Mouse (Mus musculus): Measurements from ENCODE around the gene Klf6. TPM values are rescaled to one million over a fixed set of nuclear protein-coding genes. Genes with fewer than 3 reads are reported as not detected.

Klf6 gene
- 74.1 and 77.9 TPM in 2 replicates for polyA plus RNA-seq (2014; fragmentation: Nextera tagmentation; extraction: Ambion mirVana)

- peak within 1 kb of the TSS; percentile 69 for H3K4me3 ChIP-seq (ENCODE audit: low read depth, low read length)
- H3K9ac ChIP-seq (ENCODE audit: low read depth, low read length) = peak within 1 kb of the TSS; percentile 81
- H3K27me3 ChIP-seq (ENCODE audit: control insufficient read depth, insufficient read depth, low read length) = no peaks in the 10 kb centered on the region
- peak; percentile 99 for ATAC-seq (ENCODE audit: low FRiP score)
- H3K4me1 ChIP-seq (replicated peaks; ENCODE audit: control insufficient read depth, insufficient read depth, low read length) = no peaks in the 10 kb centered on the region
- WGBS = 0% methylated on average over 56 of the region's 60 CpGs
- DNase-seq (ENCODE audit: low spot score) = peak; percentile 96
- peaks cover 3% of the 10 kb centered on the region; the same call in 1 of the 2 replicates for H3K36me3 ChIP-seq (ENCODE audit: control insufficient read depth, insufficient read depth, low read length)
- H3K9me3 ChIP-seq (ENCODE audit: control insufficient read depth, low read length) = no peaks in the 10 kb centered on the region
- H3K4me2 ChIP-seq (replicated peaks; ENCODE audit: low read depth, low read length) = peak within 1 kb of the TSS; percentile 73
- H3K27ac ChIP-seq (ENCODE audit: low read depth, low read length) = peak within 1 kb of the TSS; percentile 98
These were observed at the start of gene Klf6 for GRCm38 (mm10) chr13:5861157-5862002. TSS of gene Klf6 (plus strand) at chr13:5861482.

DNA sequence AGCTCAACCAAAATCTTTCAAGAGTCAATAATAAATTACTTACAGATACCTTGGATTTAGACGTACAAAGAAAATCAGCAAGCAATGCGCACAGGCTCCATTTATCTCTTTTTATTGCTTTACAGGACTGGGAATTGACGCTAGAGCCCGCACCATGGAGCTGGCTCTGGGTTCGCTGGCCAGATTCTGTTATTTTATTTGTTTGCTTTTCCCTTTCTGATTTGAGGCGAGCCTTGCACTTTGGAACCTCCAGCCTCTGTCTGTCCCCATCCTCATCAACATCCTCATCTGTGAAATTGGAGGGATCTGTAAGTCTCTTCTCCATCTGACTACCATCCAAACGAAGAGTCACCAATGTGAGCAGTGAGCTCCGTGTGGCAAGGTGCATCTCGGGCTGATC is 47.8 kb upstream of the Klf6 start:
- H3K4me1 ChIP-seq (replicated peaks; ENCODE audit: control insufficient read depth, insufficient read depth, low read length) = no peaks in the 10 kb centered on the region
- ATAC-seq (ENCODE audit: low FRiP score) (no peak), DNase-seq (ENCODE audit: low spot score) (no peak)
- WGBS = 95% methylated on average over 9 of the region's 9 CpGs
- no peaks in the 10 kb centered on the region for H3K27me3 ChIP-seq (ENCODE audit: control insufficient read depth, insufficient read depth, low read length)
- H3K4me2 ChIP-seq (replicated peaks; ENCODE audit: low read depth, low read length) = no peak overlapping the region
- no peak overlapping the region for H3K4me3 ChIP-seq (ENCODE audit: low read depth, low read length)
- H3K9ac ChIP-seq (ENCODE audit: low read depth, low read length) = no peak overlapping the region
- no peaks in the 10 kb centered on the region for H3K36me3 ChIP-seq (ENCODE audit: control insufficient read depth, insufficient read depth, low read length)
- H3K27ac ChIP-seq (ENCODE audit: low read depth, low read length) = no peak overlapping the region
- no peaks in the 10 kb centered on the region for H3K9me3 ChIP-seq (ENCODE audit: control insufficient read depth, low read length)

- no peak overlapping the region for H3K4me2 ChIP-seq (replicated peaks; ENCODE audit: low read depth, low read length)
- H3K9ac ChIP-seq (ENCODE audit: low read depth, low read length) = no peak overlapping the region
- ATAC-seq (ENCODE audit: low FRiP score) (no peak), DNase-seq (ENCODE audit: low spot score) (no peak)
- no peaks in the 10 kb centered on the region for H3K9me3 ChIP-seq (ENCODE audit: control insufficient read depth, low read length)
- H3K36me3 ChIP-seq (ENCODE audit: control insufficient read depth, insufficient read depth, low read length) = no peaks in the 10 kb centered on the region
- no peaks in the 10 kb centered on the region for H3K27me3 ChIP-seq (ENCODE audit: control insufficient read depth, insufficient read depth, low read length)
- H3K27ac ChIP-seq (ENCODE audit: low read depth, low read length) = no peak overlapping the region
- 87% methylated on average over 3 of the region's 3 CpGs for WGBS
- no peaks in the 10 kb centered on the region for H3K4me1 ChIP-seq (replicated peaks; ENCODE audit: control insufficient read depth, insufficient read depth, low read length)
- no peak overlapping the region for H3K4me3 ChIP-seq (ENCODE audit: low read depth, low read length)
These were observed 44.0 kb upstream of the Klf6 start for GRCm38 (mm10) chr13:5817250-5817649.

GRCm38 (mm10) chr13:5819173-5819572 is 42.1 kb upstream of the Klf6 start:
- ATAC-seq (ENCODE audit: low FRiP score) (no peak), DNase-seq (ENCODE audit: low spot score) (no peak)
- Histone ChIP-seq H3K4me3 (ENCODE audit: low read depth, low read length) (no peak overlapping the region), H3K4me1 (replicated peaks; ENCODE audit: control insufficient read depth, insufficient read depth, low read length) (no peaks in the 10 kb centered on the region), H3K27me3 (ENCODE audit: control insufficient read depth, insufficient read depth, low read length) (no peaks in the 10 kb centered on the region), H3K36me3 (ENCODE audit: control insufficient read depth, insufficient read depth, low read length) (no peaks in the 10 kb centered on the region), H3K9ac (ENCODE audit: low read depth, low read length) (no peak overlapping the region), H3K27ac (ENCODE audit: low read depth, low read length) (no peak overlapping the region), H3K4me2 (replicated peaks; ENCODE audit: low read depth, low read length) (no peak overlapping the region), H3K9me3 (ENCODE audit: control insufficient read depth, low read length) (no peaks in the 10 kb centered on the region)
- 59% methylated on average over 3 of the region's 3 CpGs for WGBS

GRCm38 (mm10) chr13:5822586-5822985 is 38.7 kb upstream of the Klf6 start:
- Histone ChIP-seq H3K9ac (ENCODE audit: low read depth, low read length) (no peak overlapping the region), H3K27me3 (ENCODE audit: control insufficient read depth, insufficient read depth, low read length) (no peaks in the 10 kb centered on the region), H3K4me1 (replicated peaks; ENCODE audit: control insufficient read depth, insufficient read depth, low read length) (no peaks in the 10 kb centered on the region), H3K4me3 (ENCODE audit: low read depth, low read length) (no peak overlapping the region), H3K9me3 (ENCODE audit: control insufficient read depth, low read length) (no peaks in the 10 kb centered on the region), H3K4me2 (replicated peaks; ENCODE audit: low read depth, low read length) (no peak overlapping the region), H3K27ac (ENCODE audit: low read depth, low read length) (no peak overlapping the region), H3K36me3 (ENCODE audit: control insufficient read depth, insufficient read depth, low read length) (no peaks in the 10 kb centered on the region)
- 75% methylated on average over 11 of the region's 11 CpGs for WGBS
- no peak for ATAC-seq (ENCODE audit: low FRiP score)
- DNase-seq (ENCODE audit: low spot score) = no peak

DNA sequence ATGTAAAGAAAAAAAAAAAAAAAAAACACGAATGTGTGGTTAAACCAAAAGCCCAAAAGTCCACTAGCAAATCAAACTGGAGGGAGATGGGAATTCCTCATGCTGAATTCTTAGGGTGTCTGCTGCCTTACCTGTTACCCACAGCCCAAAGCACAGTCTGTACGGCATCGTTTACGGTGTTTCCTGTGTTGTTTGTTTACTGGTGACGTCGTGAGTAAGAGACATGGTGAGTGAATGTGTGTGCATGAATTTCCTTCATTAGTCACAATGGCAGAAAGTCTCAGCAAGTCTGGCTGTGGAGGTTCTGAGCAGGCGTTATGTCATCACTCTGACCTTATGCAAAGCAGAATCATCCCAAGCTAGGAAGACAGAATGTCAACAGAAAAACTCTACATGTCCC is 38.1 kb upstream of the Klf6 start:
- no peaks in the 10 kb centered on the region for H3K9me3 ChIP-seq (ENCODE audit: control insufficient read depth, low read length)
- H3K27ac ChIP-seq (ENCODE audit: low read depth, low read length) = no peak overlapping the region
- no peak overlapping the region for H3K4me3 ChIP-seq (ENCODE audit: low read depth, low read length)
- no peaks in the 10 kb centered on the region for H3K27me3 ChIP-seq (ENCODE audit: control insufficient read depth, insufficient read depth, low read length)
- 85% methylated on average over 7 of the region's 7 CpGs for WGBS
- no peak overlapping the region for H3K4me2 ChIP-seq (replicated peaks; ENCODE audit: low read depth, low read length)
- DNase-seq (ENCODE audit: low spot score) (no peak), ATAC-seq (ENCODE audit: low FRiP score) (no peak)
- no peak overlapping the region for H3K9ac ChIP-seq (ENCODE audit: low read depth, low read length)
- no peaks in the 10 kb centered on the region for H3K4me1 ChIP-seq (replicated peaks; ENCODE audit: control insufficient read depth, insufficient read depth, low read length)
- no peaks in the 10 kb centered on the region for H3K36me3 ChIP-seq (ENCODE audit: control insufficient read depth, insufficient read depth, low read length)

GRCm38 (mm10) chr13:5824189-5824815 is 37.0 kb upstream of the Klf6 start:
- 70% methylated on average over 8 of the region's 8 CpGs for WGBS
- Histone ChIP-seq H3K27me3 (ENCODE audit: control insufficient read depth, insufficient read depth, low read length) (no peaks in the 10 kb centered on the region), H3K4me1 (replicated peaks; ENCODE audit: control insufficient read depth, insufficient read depth, low read length) (no peaks in the 10 kb centered on the region), H3K36me3 (ENCODE audit: control insufficient read depth, insufficient read depth, low read length) (no peaks in the 10 kb centered on the region), H3K4me2 (replicated peaks; ENCODE audit: low read depth, low read length) (no peak overlapping the region), H3K9ac (ENCODE audit: low read depth, low read length) (no peak overlapping the region), H3K4me3 (ENCODE audit: low read depth, low read length) (no peak overlapping the region), H3K9me3 (ENCODE audit: control insufficient read depth, low read length) (no peaks in the 10 kb centered on the region), H3K27ac (ENCODE audit: low read depth, low read length) (no peak overlapping the region)
- ATAC-seq (ENCODE audit: low FRiP score) = no peak
- DNase-seq (ENCODE audit: low spot score) = no peak

GRCm38 (mm10) chr13:5826170-5826827 is 35.0 kb upstream of the Klf6 start:
- Histone ChIP-seq H3K9me3 (ENCODE audit: control insufficient read depth, low read length) (no peaks in the 10 kb centered on the region), H3K4me1 (replicated peaks; ENCODE audit: control insufficient read depth, insufficient read depth, low read length) (no peaks in the 10 kb centered on the region), H3K36me3 (ENCODE audit: control insufficient read depth, insufficient read depth, low read length) (no peaks in the 10 kb centered on the region), H3K4me3 (ENCODE audit: low read depth, low read length) (no peak overlapping the region), H3K27me3 (ENCODE audit: control insufficient read depth, insufficient read depth, low read length) (no peaks in the 10 kb centered on the region), H3K9ac (ENCODE audit: low read depth, low read length) (no peak overlapping the region), H3K4me2 (replicated peaks; ENCODE audit: low read depth, low read length) (no peak overlapping the region), H3K27ac (ENCODE audit: low read depth, low read length) (no peak overlapping the region)
- no peak for ATAC-seq (ENCODE audit: low FRiP score)
- WGBS = 66% methylated on average over 9 of the region's 9 CpGs
- DNase-seq (ENCODE audit: low spot score) = no peak

Measured in hindbrain, embryonic 11.5 days (tissue).